Mouse (Mus musculus) intestine, postnatal 0 days (tissue): ENCODE measurements around the gene Vps18. TPM values are rescaled to one million over a fixed set of nuclear protein-coding genes. Genes with fewer than 3 reads are reported as not detected.

Experiments used
- ATAC-seq: fragments of 200-750 bp; cut with Nextera tagmentation; 2 replicates; pipeline ENCODE4 v1.8.0; 2017; ENCODE audit warnings: mild to moderate bottlenecking, moderate TSS enrichment, moderate library complexity
- H3K27ac ChIP-seq: fragments of 300-500 bp; sonication (generic); 2 replicates; pipeline ENCODE4 v1.5.1; 2014; ENCODE audit warnings: mild to moderate bottlenecking, low read depth, low read length, moderate library complexity
- H3K27me3 ChIP-seq: fragments of 300-500 bp; sonication (generic); replicated peaks from 2 replicates; pipeline ENCODE4 v1.6.1; 2014; ENCODE audit warnings: low read length, mixed read lengths; ENCODE audit not compliant: control insufficient read depth, insufficient read depth
- H3K36me3 ChIP-seq: fragments of 300-500 bp; sonication (generic); 2 replicates; pipeline ENCODE4 v1.6.1; 2014; ENCODE audit warnings: mild to moderate bottlenecking, moderate library complexity; ENCODE audit not compliant: control insufficient read depth, insufficient read depth
- H3K4me1 ChIP-seq: fragments of 300-500 bp; sonication (generic); replicated peaks from 2 replicates; pipeline ENCODE4 v1.6.1; 2014; ENCODE audit warnings: antibody characterized with exemption, low read length, mixed read lengths; ENCODE audit not compliant: control insufficient read depth, insufficient read depth
- H3K4me2 ChIP-seq: fragments of 300-500 bp; sonication (generic); replicated peaks from 2 replicates; pipeline ENCODE4 v1.6.1; 2014; ENCODE audit warnings: low read depth, mild to moderate bottlenecking, moderate library complexity
- H3K4me3 ChIP-seq: fragments of 300-500 bp; sonication (generic); 2 replicates; pipeline ENCODE4 v1.5.1; 2014; ENCODE audit warnings: low read depth, low read length
- H3K9ac ChIP-seq: fragments of 300-500 bp; sonication (generic); 2 replicates; pipeline ENCODE4 v1.6.1; 2014; ENCODE audit warnings: mild to moderate bottlenecking, low read depth, low read length
- H3K9me3 ChIP-seq: fragments of 300-500 bp; sonication (generic); 2 replicates; pipeline ENCODE4 v1.6.1; 2016; ENCODE audit warnings: mixed run types; ENCODE audit not compliant: control insufficient read depth
- CTCF ChIP-seq: sonication (generic); IDR thresholded peaks from 2 replicates; pipeline ENCODE4 v1.5.1; 2016; ENCODE audit warnings: low read depth, mild to moderate bottlenecking, control low read depth, antibody characterized with exemption, moderate library complexity
- WGBS: fragments of 180-500 bp; shearing (Covaris S2); extraction: QIAGEN DNeasy Blood & Tissue Kit; methylation state at CpG from one replicate; pipeline ENCODE4 v1.1.7; 2014; 5-methylcytosine and 5-hydroxymethylcytosine counted together
- polyA plus RNA-seq: library from polyadenylated mRNA; unstranded; fragments of >200 nt; fragmentation: Nextera tagmentation; extraction: Ambion mirVana; gene quantifications from 2 replicates; pipeline ENCODE4 v1.2.1, GENCODE M21; 2015

The Vps18 gene
- polyA plus RNA-seq, 1 experiment from 2014 or later, result 21.8 TPM

- H3K4me1 ChIP-seq, result peaks cover 3% of the 10 kb centered on the region
- 0 out of 2 replicates have a peak, but pooled peaks cover 5% of the 10 kb centered on the region for H3K27me3 ChIP-seq
- no peak for ATAC-seq
- no peak overlapping the region for H3K4me2 ChIP-seq
- H3K9ac ChIP-seq, result no peak overlapping the region
- no peak for TF ChIP-seq CTCF
- WGBS, result 91% methylated on average over 8 of the region's 8 CpGs
- peaks cover 4% of the 10 kb centered on the region; the same call in 1 of the 2 replicates for H3K36me3 ChIP-seq
- H3K27ac ChIP-seq, result no peak overlapping the region
- no peak overlapping the region for H3K4me3 ChIP-seq
- no peaks in the 10 kb centered on the region for H3K9me3 ChIP-seq
Measured at GRCm38 (mm10) chr2:119330795-119331194, 42.3 kb downstream of the Vps18 start.

- Histone ChIP-seq H3K4me3 (no peak overlapping the region), H3K9me3 (no peaks in the 10 kb centered on the region), H3K36me3 (peaks cover 4% of the 10 kb centered on the region; the same call in 1 of the 2 replicates), H3K27me3 (no peaks in the 10 kb centered on the region), H3K4me2 (no peak overlapping the region), H3K27ac (no peak overlapping the region), H3K4me1 (peaks cover 3% of the 10 kb centered on the region; the same call in 1 of the 2 replicates), H3K9ac (no peak overlapping the region)
- no peak for ATAC-seq
- no peak for TF ChIP-seq CTCF
- 79% methylated on average over 24 of the region's 24 CpGs for WGBS
Measured at GRCm38 (mm10) chr2:119332177-119332661, 43.7 kb downstream of the Vps18 start.

- Histone ChIP-seq H3K36me3 (peaks cover 4% of the 10 kb centered on the region; the same call in 1 of the 2 replicates), H3K9ac (no peak overlapping the region), H3K4me1 (peaks cover 3% of the 10 kb centered on the region), H3K4me2 (0 out of 2 replicates have a peak overlapping the region, but pooled peaks have one; percentile 9), H3K27ac (no peak overlapping the region), H3K4me3 (no peak overlapping the region), H3K9me3 (no peaks in the 10 kb centered on the region), H3K27me3 (no peaks in the 10 kb centered on the region)
- no peak for TF ChIP-seq CTCF
- ATAC-seq, result no peak
- 50% methylated on average over 1 of the region's 1 CpGs for WGBS
Measured at GRCm38 (mm10) chr2:119334135-119334534, 45.6 kb downstream of the Vps18 start.

DNA sequence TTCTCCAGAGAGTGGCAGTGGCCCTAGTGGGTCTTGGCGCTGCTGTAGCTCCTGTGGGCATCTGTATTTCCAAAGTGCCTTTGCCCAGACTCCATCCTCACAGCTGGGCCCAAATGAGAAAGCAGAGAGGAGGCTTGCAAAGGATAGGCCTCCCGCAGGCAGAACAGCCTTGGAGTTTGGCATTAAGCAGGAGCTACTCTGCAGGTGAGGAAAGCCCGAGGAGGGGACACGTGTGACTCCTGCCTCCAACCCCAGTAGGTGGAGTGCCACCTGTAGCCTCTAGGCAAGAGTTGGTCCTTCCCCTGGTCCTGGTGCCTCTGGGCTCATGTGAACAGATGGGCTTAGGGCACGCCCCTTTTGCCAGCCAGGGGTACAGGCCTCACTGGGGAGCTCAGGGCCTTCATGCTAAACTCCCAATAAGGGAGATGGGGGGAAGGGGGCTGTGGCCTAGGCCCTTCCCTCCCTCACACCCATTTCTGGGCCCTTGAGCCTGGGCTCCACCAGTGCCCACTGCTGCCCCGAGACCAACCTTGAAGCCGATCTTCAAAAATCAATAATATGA lies 46.5 kb downstream of the Vps18 start:
- Histone ChIP-seq H3K27me3 (no peaks in the 10 kb centered on the region), H3K36me3 (peaks cover 4% of the 10 kb centered on the region; the same call in 1 of the 2 replicates), H3K9ac (no peak overlapping the region), H3K4me2 (0 out of 2 replicates have a peak overlapping the region, but pooled peaks have one; percentile 2), H3K4me1 (no peaks in the 10 kb centered on the region; the same call in none of the 2 replicates), H3K4me3 (no peak overlapping the region), H3K9me3 (no peaks in the 10 kb centered on the region), H3K27ac (no peak overlapping the region)
- WGBS, result 79% methylated on average over 7 of the region's 7 CpGs
- no peak for ATAC-seq
- TF ChIP-seq CTCF, result no peak

GRCm38 (mm10) chr2:119335535-119335934 lies 47.0 kb downstream of the Vps18 start:
- no peak overlapping the region for H3K27ac ChIP-seq
- H3K9ac ChIP-seq, result no peak overlapping the region
- ATAC-seq, result no peak
- 0 out of 2 replicates have a peak overlapping the region, but pooled peaks have one; percentile 2 for H3K4me2 ChIP-seq
- H3K27me3 ChIP-seq, result no peaks in the 10 kb centered on the region
- WGBS, result 91% methylated on average over 1 of the region's 1 CpGs
- no peaks in the 10 kb centered on the region; the same call in none of the 2 replicates for H3K4me1 ChIP-seq
- no peak overlapping the region for H3K4me3 ChIP-seq
- no peak for TF ChIP-seq CTCF
- peaks cover 4% of the 10 kb centered on the region; the same call in 1 of the 2 replicates for H3K36me3 ChIP-seq
- H3K9me3 ChIP-seq, result no peaks in the 10 kb centered on the region

DNA sequence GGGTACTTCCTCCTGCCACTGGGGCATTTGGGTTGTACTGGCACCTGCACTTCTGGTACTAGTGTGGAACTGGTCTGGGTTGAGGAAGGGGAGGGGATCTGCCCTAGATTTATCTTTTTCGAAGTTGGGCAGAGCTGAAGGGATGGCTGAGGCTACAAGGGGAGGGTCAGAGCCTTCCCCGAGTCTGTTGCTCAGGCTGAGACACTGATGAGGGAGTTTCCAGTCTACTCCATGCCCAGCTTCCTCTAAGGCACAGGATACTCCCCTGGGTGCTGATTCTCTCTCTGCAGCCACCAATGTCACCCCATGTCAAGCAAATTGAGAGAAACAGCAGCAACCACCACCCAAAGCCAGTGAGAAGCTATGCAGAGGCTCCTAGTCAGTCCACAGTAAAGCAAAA lies 47.5 kb downstream of the Vps18 start:
- peaks cover 4% of the 10 kb centered on the region; the same call in 1 of the 2 replicates for H3K36me3 ChIP-seq
- no peaks in the 10 kb centered on the region for H3K27me3 ChIP-seq
- no peak overlapping the region for H3K4me2 ChIP-seq
- H3K9ac ChIP-seq, result no peak overlapping the region
- no peak overlapping the region for H3K4me3 ChIP-seq
- no peak for TF ChIP-seq CTCF
- no peak for ATAC-seq
- no peak overlapping the region for H3K27ac ChIP-seq
- WGBS, result 67% methylated on average over 2 of the region's 2 CpGs
- H3K4me1 ChIP-seq, result no peaks in the 10 kb centered on the region; the same call in 1 of the 2 replicates
- H3K9me3 ChIP-seq, result no peaks in the 10 kb centered on the region
